ENCODE assay signal across 17 mouse cellular contexts in the genomic region with DNA sequence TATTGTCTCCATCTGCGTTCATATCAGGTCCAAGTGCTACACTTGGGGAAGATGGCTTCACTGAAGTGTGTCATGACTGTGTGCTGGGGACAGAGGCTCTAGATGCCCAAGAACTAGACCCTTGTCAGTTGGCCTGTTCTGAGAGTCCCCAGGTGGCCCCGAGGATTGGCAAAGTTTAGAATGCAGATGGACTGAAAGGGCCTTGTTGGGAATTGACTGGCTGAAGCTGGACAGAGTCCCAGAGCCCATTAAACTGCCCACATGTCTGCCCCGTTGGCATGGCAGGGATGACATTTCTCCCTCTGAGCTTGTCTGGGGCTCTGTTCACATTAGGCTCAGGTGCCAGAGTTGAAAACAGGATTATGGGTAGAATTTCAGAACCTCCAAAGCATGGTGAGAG.
DNase-seq lines count a peak whose midpoint lies in the region; ATAC-seq lines count a peak whose summit lies in the region.
"Had no signal": no experiment of that assay in that cellular context is flagged by ENCODE, and none has a peak within 500 bp of the region (broad histone marks: within the 10 kb centered on the region; RNA-seq: fewer than 3 reads in every experiment).

No protein-coding gene starts in this region.

- no peak for ATAC-seq in cerebellum, adult (ENCODE audit: insufficient number of reproducible peaks, low FRiP score, low TSS enrichment)
- ATAC-seq in hindbrain, embryonic 16.5 days, result peak; percentile 76
- ATAC-seq: intestine, embryonic 16.5 days; liver, embryonic 12.5 days had no signal

- no peak overlapping the region for H3K4me3 ChIP-seq in hindbrain, embryonic 16.5 days (ENCODE audit: low read length)
- H3K4me3 ChIP-seq in hindbrain, embryonic 10.5 days, result no peak overlapping the region
- H3K4me3 ChIP-seq: heart, adult 2 months; heart, embryonic 15.5 days; liver, embryonic 12.5 days; midbrain, embryonic 10.5 days had no signal

- no peaks in the 10 kb centered on the region; the same call in 1 of the 2 replicates for H3K4me1 ChIP-seq in hindbrain, embryonic 16.5 days (ENCODE audit: control insufficient read depth, insufficient read depth, low read depth, low read length)
- H3K4me1 ChIP-seq in hindbrain, embryonic 10.5 days (replicated peaks), result no peaks in the 10 kb centered on the region
- H3K4me1 ChIP-seq: heart, embryonic 15.5 days; liver, embryonic 12.5 days; midbrain, embryonic 10.5 days had no signal

- DNase-seq in cerebellum, postnatal 10 days, result peak; percentile 89 to 95
- no peak for DNase-seq in hindbrain, embryonic 10.5 days (ENCODE audit: low spot score)
- peak; percentile 72 to 74 for DNase-seq in right cerebral cortex, postnatal 10 days (ENCODE audit: low spot score in 2 of 2)
- no peak for DNase-seq in right cerebral cortex, postnatal 36 days (ENCODE audit: low spot score in 2 of 2)
- DNase-seq in neural tube, embryonic 10.5 days (ENCODE audit: extremely low spot score, low spot score), result no peak
- DNase-seq: adrenal gland, postnatal 10 days; gastrocnemius, postnatal 14 days; heart, adult 2 months; lung, embryonic 14.5 days; lung, postnatal 4 days; thymus, postnatal 4 days had no signal

- H3K36me3 ChIP-seq in hindbrain, embryonic 16.5 days (ENCODE audit: control insufficient read depth, insufficient read depth, low read length), result no peaks in the 10 kb centered on the region
- no peaks in the 10 kb centered on the region for H3K36me3 ChIP-seq in hindbrain, embryonic 10.5 days
- H3K36me3 ChIP-seq: heart, embryonic 15.5 days; liver, embryonic 12.5 days; midbrain, embryonic 10.5 days had no signal

- no peak overlapping the region for H3K27ac ChIP-seq in hindbrain, embryonic 16.5 days (ENCODE audit: low read depth, low read length)
- H3K27ac ChIP-seq in hindbrain, embryonic 10.5 days, result no peak overlapping the region
- H3K27ac ChIP-seq: heart, adult 2 months; heart, embryonic 15.5 days; liver, embryonic 12.5 days; midbrain, embryonic 10.5 days had no signal

- 59% methylated on average over 3 of the region's 3 CpGs for WGBS in hindbrain, embryonic 16.5 days
- 79% methylated on average over 3 of the region's 3 CpGs for WGBS in hindbrain, embryonic 10.5 days

- H3K27me3 ChIP-seq in hindbrain, embryonic 16.5 days (replicated peaks; ENCODE audit: control insufficient read depth, insufficient read depth, low read length), result no peaks in the 10 kb centered on the region
- H3K27me3 ChIP-seq in hindbrain, embryonic 10.5 days (ENCODE audit: insufficient read depth, poor library complexity, severe bottlenecking), result no peaks in the 10 kb centered on the region
- H3K27me3 ChIP-seq: heart, embryonic 15.5 days; liver, embryonic 12.5 days had no signal

- no peaks in the 10 kb centered on the region for H3K9me3 ChIP-seq in hindbrain, embryonic 16.5 days (ENCODE audit: control insufficient read depth, low read length)
- H3K9me3 ChIP-seq in hindbrain, embryonic 10.5 days, result no peaks in the 10 kb centered on the region
- H3K9me3 ChIP-seq: heart, embryonic 15.5 days; midbrain, embryonic 10.5 days had no signal

- no peak overlapping the region for H3K9ac ChIP-seq in hindbrain, embryonic 16.5 days (ENCODE audit: low read depth, low read length)
- H3K9ac ChIP-seq: heart, embryonic 15.5 days; liver, embryonic 12.5 days; lung, embryonic 14.5 days had no signal

- H3K4me2 ChIP-seq in hindbrain, embryonic 16.5 days (ENCODE audit: low read length), result no peak overlapping the region
- H3K4me2 ChIP-seq: heart, embryonic 15.5 days; liver, embryonic 12.5 days; lung, embryonic 14.5 days had no signal

Comparison
In these comparisons a context has a peak if more than half of its experiments do, and no peak if none do; other contexts are left out.
1. DNase-seq: peak in cerebellum, postnatal 10 days (2 of 2) and right cerebral cortex, postnatal 10 days (2 of 2); none in hindbrain, embryonic 10.5 days (single experiment), right cerebral cortex, postnatal 36 days (0 of 2) and neural tube, embryonic 10.5 days (single experiment).